Mouse (Mus musculus) layer of hippocampus, adult 11-12 months (tissue): Measurements from ENCODE around the gene Gpr75.

ENCODE experiments used
- DNase-seq: peaks from one replicate; pipeline ENCODE4 v3.0.0; 2022; ENCODE audit warnings: low spot score

The Gpr75 gene

DNA sequence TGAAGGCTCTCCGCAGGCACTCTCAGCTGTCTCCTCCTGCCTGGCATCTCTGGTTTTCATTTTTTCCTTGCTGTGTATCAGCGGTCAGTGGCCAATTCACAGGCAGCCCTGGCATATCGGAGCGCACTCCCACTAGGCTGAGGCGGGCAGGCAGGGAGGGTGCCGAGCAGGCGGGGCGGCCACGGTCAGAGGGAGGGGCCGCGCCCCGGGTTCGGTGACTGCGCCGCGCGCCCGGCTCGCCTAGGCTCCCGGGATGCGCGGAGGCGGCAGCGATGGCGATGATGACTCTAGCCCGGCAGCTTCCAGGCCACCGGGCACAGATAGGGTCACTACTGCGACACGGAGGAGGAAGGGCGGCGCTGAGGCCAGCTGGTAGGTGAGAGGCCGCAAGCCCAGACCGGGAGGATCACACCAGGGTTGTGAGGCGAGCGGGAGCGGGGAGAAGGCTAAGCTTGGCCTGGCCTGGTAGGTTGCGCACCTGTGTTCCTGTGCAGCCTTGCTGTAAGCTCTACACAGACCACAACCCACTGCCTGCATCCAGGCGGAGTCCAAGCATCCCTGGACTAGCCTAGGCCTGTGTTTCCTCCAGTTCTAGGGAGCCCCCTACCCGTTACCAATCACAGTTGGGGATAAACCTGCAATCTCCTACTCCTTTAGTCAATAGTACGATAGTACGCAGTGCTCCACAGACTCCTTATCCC is at the start of gene Gpr75, which contains the start of gene Asb3:
Gene Gpr75, plus strand, starts transcription at position 188 of the 701 bp plus-strand sequence.
Gene Asb3, plus strand, starts transcription at position 246 of the 701 bp plus-strand sequence.
- peak; percentile 65 for DNase-seq

DNA sequence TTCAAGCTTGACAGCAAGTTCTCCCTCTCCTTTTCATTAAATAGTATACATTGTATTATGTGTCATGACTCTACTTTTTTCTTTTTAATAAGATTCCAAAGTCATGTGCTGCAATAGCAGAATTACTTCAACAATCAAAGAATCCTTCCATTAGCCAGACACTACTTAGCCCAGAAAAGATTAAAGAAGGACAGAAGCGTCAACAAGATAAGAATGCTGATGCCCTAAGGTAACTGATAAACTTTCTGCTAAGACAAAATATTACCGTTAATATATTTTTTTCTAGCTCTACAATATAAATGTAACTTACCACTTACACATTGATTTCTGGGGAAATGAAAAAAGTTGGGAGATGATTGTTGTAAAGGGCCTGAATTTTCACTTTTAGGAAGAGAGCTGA is 46.4 kb upstream of the Gpr75 start:
- no peak for DNase-seq

GRCm38 (mm10) chr11:30844355-30844754 is 40.8 kb upstream of the Gpr75 start:
- DNase-seq = no peak

- DNase-seq = no peak
These were observed 12.7 kb upstream of the Gpr75 start for GRCm38 (mm10) chr11:30872425-30872824.

DNA sequence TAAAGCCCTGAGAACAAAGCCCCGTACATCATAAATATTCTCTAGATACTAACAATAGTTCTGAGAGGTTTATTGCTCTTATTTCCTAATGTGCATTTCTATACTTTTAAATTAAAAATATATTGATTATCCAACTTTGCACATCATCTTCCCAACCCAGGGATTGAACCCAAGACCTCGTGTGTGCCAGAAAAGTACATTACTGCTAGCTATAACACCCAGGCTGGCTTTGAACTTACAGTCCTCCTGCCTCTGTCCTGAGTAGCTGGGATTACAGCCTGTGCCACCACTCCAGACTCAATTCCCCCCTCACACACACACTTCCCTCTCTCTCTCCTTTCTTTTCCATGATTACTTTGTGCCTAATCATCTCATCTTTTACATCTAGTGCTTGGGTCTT is 3.0 kb downstream of the Gpr75 start:
- no peak for DNase-seq

DNA sequence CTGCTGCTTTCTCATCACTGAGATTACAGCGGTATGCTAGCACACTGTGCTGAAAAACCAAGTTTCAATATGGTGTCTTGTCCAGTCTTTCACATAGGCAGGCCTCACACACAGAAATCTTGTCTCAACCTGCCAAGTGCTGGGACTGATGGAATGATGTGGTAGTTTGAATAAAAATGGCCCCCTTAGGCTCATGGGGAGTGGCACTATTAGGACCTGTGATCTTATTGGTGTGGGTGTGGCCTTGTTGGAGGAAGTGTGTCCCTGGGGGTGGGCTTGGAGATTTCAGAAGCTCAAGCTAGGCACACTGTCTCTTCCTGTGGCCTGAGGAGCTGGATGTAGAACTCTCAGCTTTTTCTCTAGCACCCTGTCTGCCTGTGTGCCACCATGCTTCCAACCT is 11.0 kb downstream of the Gpr75 start:
- no peak for DNase-seq

- DNase-seq = no peak
These were observed 14.2 kb downstream of the Gpr75 start for GRCm38 (mm10) chr11:30899312-30899711.

DNA sequence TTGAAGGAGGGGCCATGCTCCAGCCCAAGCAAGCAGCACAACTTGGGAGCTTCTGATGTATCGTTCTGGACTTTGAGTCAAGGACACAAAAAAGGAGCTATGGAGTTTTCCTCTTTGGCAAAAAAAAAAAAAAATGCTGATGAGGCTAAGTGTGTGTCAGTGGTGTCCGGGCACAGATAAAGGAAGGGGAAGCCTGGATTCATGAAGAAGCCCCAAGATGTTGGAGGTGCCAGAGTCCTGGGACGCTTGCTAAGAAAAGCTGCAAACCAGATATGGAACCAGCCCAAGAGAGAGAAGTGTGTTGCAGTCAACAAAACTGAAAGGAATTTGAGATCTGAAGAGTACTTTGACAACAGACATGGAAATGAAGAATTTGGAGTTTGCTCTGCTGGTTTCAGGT is 27.2 kb downstream of the Gpr75 start:
- no peak for DNase-seq

DNA sequence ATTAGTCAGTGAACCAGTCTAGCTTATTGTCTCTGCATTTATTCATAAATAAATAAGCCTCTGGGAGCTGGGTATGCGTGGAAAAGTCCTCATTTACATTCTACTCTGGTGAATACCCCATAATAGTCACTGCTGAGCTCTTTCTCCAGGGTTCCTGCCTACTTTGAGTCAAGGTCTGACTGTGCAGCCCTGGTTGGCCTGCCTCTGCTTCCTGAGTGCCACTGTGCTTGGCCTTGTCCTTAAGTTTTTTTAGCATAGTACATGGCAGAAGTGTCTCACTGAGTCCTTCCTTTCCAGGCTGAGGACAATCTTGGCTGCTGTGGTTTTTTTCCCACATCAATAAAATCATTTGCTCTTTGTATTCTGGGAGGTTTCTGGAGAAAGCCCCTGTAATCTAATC is 35.5 kb downstream of the Gpr75 start:
- no peak for DNase-seq

GRCm38 (mm10) chr11:30923283-30923682 is 38.1 kb downstream of the Gpr75 start:
- DNase-seq = no peak

- DNase-seq = no peak
These were observed 42.9 kb downstream of the Gpr75 start for GRCm38 (mm10) chr11:30928079-30928478.

DNA sequence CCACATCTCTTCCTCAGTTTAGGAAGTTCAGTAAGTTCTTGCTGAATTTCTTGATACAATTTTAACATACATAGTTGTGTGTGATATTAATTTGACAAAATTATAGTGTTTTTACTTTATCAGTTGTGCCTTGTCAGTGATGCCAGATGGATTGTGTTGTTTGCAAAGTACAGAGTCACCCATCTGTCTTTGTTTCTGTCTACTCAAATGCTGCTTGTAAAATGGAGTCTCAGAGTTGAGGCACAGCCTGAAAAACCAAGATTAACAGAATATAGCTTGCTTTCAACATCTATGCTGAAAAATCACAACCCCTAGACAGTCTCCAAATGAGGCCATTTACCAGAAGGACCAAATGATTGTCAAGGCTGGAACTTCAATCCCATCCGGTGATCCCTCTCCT is 43.3 kb downstream of the Gpr75 start:
- peak; percentile 9 for DNase-seq
